Mouse (Mus musculus): Measurements from ENCODE around the gene Tjp2.

GRCm38 (mm10) chr19:24163974-24164373 lies 60.9 kb downstream of the Tjp2 start:
- no peak for TF ChIP-seq CTCF (IDR thresholded peaks at IDR 0.05; ENCODE audit: low read depth)
- no peak for TF ChIP-seq EP300 (IDR thresholded peaks at IDR 0.05; ENCODE audit: low read depth)

Measured in heart, postnatal 0 days (tissue).